Mouse (Mus musculus) right cerebral cortex, postnatal 36 days (tissue): ENCODE measurements around the gene Plekhf1.
A peak's percentile ranks its signal among the peaks of the same experiment; 100 is the strongest.

Experiments used
- DNase-seq, 2 experiments: peaks; one replicate each; pipeline ENCODE4 v3.0.0; 2022; ENCODE audit warnings: low spot score in 2 of 2, mixed read lengths in 1 of 2

Plekhf1 gene

GRCm38 (mm10) chr7:38227900-38228298, at the start of gene Plekhf1:
Gene Plekhf1 (minus strand): TSS chr7:38228016.
- peak; percentile 73 to 75 for DNase-seq

- DNase-seq: no peak
Measured at GRCm38 (mm10) chr7:38272551-38272950, 44.7 kb upstream of the Plekhf1 start.

- no peak for DNase-seq
Measured at GRCm38 (mm10) chr7:38271859-38272258, 44.0 kb upstream of the Plekhf1 start.

- DNase-seq: no peak
Measured at GRCm38 (mm10) chr7:38271511-38271811, 43.6 kb upstream of the Plekhf1 start.

GRCm38 (mm10) chr7:38270703-38271510, 43.1 kb upstream of the Plekhf1 start, which contains the start of gene Pop4:
Gene Pop4 (minus strand): TSS chr7:38271423.
- DNase-seq: peak; percentile 87 to 88

GRCm38 (mm10) chr7:38267006-38267680, 39.3 kb upstream of the Plekhf1 start:
- no peak for DNase-seq

GRCm38 (mm10) chr7:38262406-38262805, 34.6 kb upstream of the Plekhf1 start:
- DNase-seq: no peak

GRCm38 (mm10) chr7:38259631-38260030, 31.8 kb upstream of the Plekhf1 start:
- DNase-seq: no peak

- no peak for DNase-seq
Measured at GRCm38 (mm10) chr7:38253441-38253840, 25.6 kb upstream of the Plekhf1 start.

GRCm38 (mm10) chr7:38251494-38252216, 23.8 kb upstream of the Plekhf1 start:
- DNase-seq: no peak

GRCm38 (mm10) chr7:38242417-38242816, 14.6 kb upstream of the Plekhf1 start:
- no peak for DNase-seq

- no peak for DNase-seq
Measured at GRCm38 (mm10) chr7:38237140-38237539, 9.3 kb upstream of the Plekhf1 start.

- no peak for DNase-seq
Measured at GRCm38 (mm10) chr7:38236400-38237105, 8.7 kb upstream of the Plekhf1 start.

- no peak for DNase-seq
Measured at GRCm38 (mm10) chr7:38230285-38230684, 2.5 kb upstream of the Plekhf1 start.

GRCm38 (mm10) chr7:38228329-38228728, 513 bp upstream of the Plekhf1 start:
- no peak for DNase-seq

- peak in 1 of 2 experiments; percentile 21 for DNase-seq
Measured at GRCm38 (mm10) chr7:38227181-38227899, 476 bp downstream of the Plekhf1 start.

- DNase-seq: no peak
Measured at GRCm38 (mm10) chr7:38226226-38226625, 1.6 kb downstream of the Plekhf1 start.

- no peak for DNase-seq
Measured at GRCm38 (mm10) chr7:38224577-38225369, 3.0 kb downstream of the Plekhf1 start.

GRCm38 (mm10) chr7:38220866-38221265, 7.0 kb downstream of the Plekhf1 start:
- no peak for DNase-seq

GRCm38 (mm10) chr7:38219526-38219925, 8.3 kb downstream of the Plekhf1 start:
- no peak for DNase-seq
